Mouse (Mus musculus) hindbrain, embryonic 14.5 days (tissue): ENCODE data around the gene Gm26661. TPM values are rescaled to one million over a fixed set of nuclear protein-coding genes. Genes with fewer than 3 reads are reported as not detected.

Source experiments
- ATAC-seq: fragments of 200-750 bp; cut with Nextera tagmentation; 2 replicates; pipeline ENCODE4 v1.8.0; 2017; ENCODE audit warnings: moderate number of reproducible peaks, mild to moderate bottlenecking, moderate TSS enrichment, moderate library complexity; ENCODE audit not compliant: low FRiP score
- DNase-seq: peaks from one replicate; pipeline ENCODE4 v3.0.0-alpha.2; 2015; ENCODE audit warnings: low spot score
- H3K27ac ChIP-seq: fragments of 300-500 bp; sonication (generic); 2 replicates; pipeline ENCODE4 v1.5.1; 2014; ENCODE audit warnings: mild to moderate bottlenecking, moderate library complexity
- H3K27me3 ChIP-seq: fragments of 300-500 bp; sonication (generic); 2 replicates; pipeline ENCODE4 v1.6.1; 2014; ENCODE audit warnings: mild to moderate bottlenecking, low read length, mixed read lengths; ENCODE audit not compliant: control insufficient read depth, insufficient read depth
- H3K36me3 ChIP-seq: fragments of 300-500 bp; sonication (generic); replicated peaks from 2 replicates; pipeline ENCODE4 v1.6.1; 2014; ENCODE audit not compliant: control insufficient read depth, insufficient read depth
- H3K4me1 ChIP-seq: fragments of 300-500 bp; sonication (generic); replicated peaks from 2 replicates; pipeline ENCODE4 v1.6.1; 2014; ENCODE audit warnings: antibody characterized with exemption, low read length, mixed read lengths; ENCODE audit not compliant: control insufficient read depth, insufficient read depth
- H3K4me2 ChIP-seq: fragments of 300-500 bp; sonication (generic); replicated peaks from 2 replicates; pipeline ENCODE4 v1.6.1; 2014; ENCODE audit warnings: mild to moderate bottlenecking, moderate library complexity
- H3K4me3 ChIP-seq: fragments of 300-500 bp; sonication (generic); replicated peaks from 2 replicates; pipeline ENCODE4 v1.5.1; 2014; ENCODE audit warnings: mild to moderate bottlenecking, low read length
- H3K9ac ChIP-seq: fragments of 300-500 bp; sonication (generic); 2 replicates; pipeline ENCODE4 v1.6.1; 2014
- H3K9me3 ChIP-seq: fragments of 300-500 bp; sonication (generic); 2 replicates; pipeline ENCODE4 v1.6.1; 2016; ENCODE audit warnings: low read length; ENCODE audit not compliant: control insufficient read depth
- WGBS: fragments of 180-500 bp; shearing (Covaris S2); extraction: QIAGEN DNeasy Blood & Tissue Kit; methylation state at CpG from one replicate; pipeline ENCODE4 v1.1.7; 2014; 5-methylcytosine and 5-hydroxymethylcytosine counted together
- polyA plus RNA-seq: library from polyadenylated mRNA; unstranded; fragments of >200 nt; fragmentation: Nextera tagmentation; extraction: Ambion mirVana; gene quantifications from 2 replicates; pipeline ENCODE4 v1.2.1, GENCODE M21; 2014

Gene Gm26661
- polyA plus RNA-seq, 1 experiment from 2014 or later: not detected

- no peak overlapping the region for H3K9ac ChIP-seq
- WGBS: 82% methylated on average over 4 of the region's 4 CpGs
- H3K9me3 ChIP-seq: no peaks in the 10 kb centered on the region
- H3K36me3 ChIP-seq: no peaks in the 10 kb centered on the region
- H3K4me3 ChIP-seq: no peak overlapping the region
- no peaks in the 10 kb centered on the region for H3K4me1 ChIP-seq
- ATAC-seq (no peak), DNase-seq (no peak)
- H3K4me2 ChIP-seq: no peak overlapping the region
- no peak overlapping the region for H3K27ac ChIP-seq
- no peaks in the 10 kb centered on the region for H3K27me3 ChIP-seq
These were observed 42.1 kb downstream of the Gm26661 start for GRCm38 (mm10) chr14:7833458-7833857.

DNA sequence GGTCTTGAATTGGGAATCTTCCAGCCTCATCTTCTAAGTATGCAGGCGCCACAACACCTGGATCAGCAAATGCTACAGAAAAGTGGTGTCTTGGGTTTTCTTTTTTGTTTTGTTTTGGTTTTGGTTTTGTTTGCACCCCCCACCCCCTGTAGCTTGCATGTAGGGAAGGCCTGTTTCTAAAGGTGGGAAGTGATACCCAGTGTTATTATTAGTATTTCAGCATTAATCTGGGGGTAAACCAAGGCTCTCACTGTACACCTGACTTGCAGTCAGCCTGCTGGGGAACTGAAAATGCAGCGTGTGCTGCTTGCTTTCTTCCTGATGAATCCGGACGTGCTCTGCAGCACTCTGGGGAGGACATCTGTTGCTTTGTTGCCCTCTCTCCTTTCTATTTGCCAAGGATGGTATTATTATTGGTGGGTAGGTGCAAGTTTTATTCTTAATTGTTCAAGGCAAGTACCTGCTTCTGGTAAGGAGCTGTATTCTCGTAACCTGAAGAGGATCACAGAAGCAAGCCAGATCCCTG is 47.2 kb downstream of the Gm26661 start:
- H3K27ac ChIP-seq: no peak overlapping the region
- H3K36me3 ChIP-seq: no peaks in the 10 kb centered on the region
- no peak for ATAC-seq
- H3K4me1 ChIP-seq: no peaks in the 10 kb centered on the region; the same call in 1 of the 2 replicates
- H3K4me2 ChIP-seq: no peak overlapping the region
- no peak for DNase-seq
- H3K9ac ChIP-seq: no peak overlapping the region
- H3K4me3 ChIP-seq: no peak overlapping the region
- no peaks in the 10 kb centered on the region for H3K27me3 ChIP-seq
- H3K9me3 ChIP-seq: no peaks in the 10 kb centered on the region
- WGBS: 82% methylated on average over 5 of the region's 5 CpGs

DNA sequence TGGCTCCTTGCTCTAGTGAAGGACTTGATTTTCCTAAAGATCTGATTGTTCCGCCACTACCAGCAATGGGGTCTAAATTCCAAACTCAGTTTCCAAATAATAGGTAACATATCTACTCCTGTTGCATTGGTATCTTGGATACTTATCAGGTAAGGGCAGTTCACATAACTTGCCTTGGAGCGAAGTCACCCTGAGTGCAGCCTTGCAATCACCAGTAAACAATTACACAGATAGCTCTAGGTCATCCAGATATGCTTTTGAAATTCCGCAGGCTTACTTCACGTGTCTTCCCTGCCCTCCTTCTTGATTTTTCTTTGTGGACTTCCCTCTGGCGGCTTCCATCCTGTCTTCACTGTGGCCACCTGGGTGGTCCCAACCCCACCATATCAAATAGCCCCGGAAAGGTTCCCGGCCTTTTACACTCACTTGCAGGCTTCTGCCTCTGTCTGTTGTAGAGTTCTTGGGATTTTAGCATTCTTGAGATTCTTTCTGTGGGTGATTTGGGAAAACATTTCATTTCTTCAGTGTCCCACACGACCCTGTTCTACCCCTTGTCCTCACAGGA is 48.6 kb downstream of the Gm26661 start:
- no peak for ATAC-seq
- no peak overlapping the region for H3K9ac ChIP-seq

More for the DNA sequence above, 48.6 kb downstream of the Gm26661 start:
- WGBS: 65% methylated on average over 8 of the region's 8 CpGs
- Histone ChIP-seq H3K27me3 (no peaks in the 10 kb centered on the region), H3K4me2 (no peak overlapping the region), H3K36me3 (no peaks in the 10 kb centered on the region), H3K9me3 (no peaks in the 10 kb centered on the region), H3K4me1 (no peaks in the 10 kb centered on the region; the same call in 1 of the 2 replicates), H3K27ac (no peak overlapping the region), H3K4me3 (no peak overlapping the region)
- DNase-seq: no peak

Other genes starting within 250 kb of the Gm26661 start
- 6.8 and 7.8 TPM in 2 replicates for gene Gm3558, start 223.0 kb upstream of the Gm26661 start, polyA plus RNA-seq
- gene Gm10338, start 196.0 kb upstream of the Gm26661 start, polyA plus RNA-seq: not detected in 2 replicates
- gene Gm10128, start 147.6 kb upstream of the Gm26661 start, polyA plus RNA-seq: not detected in 2 replicates
- 7.4 and 9.0 TPM in 2 replicates for gene Flnb, start 26.4 kb downstream of the Gm26661 start, polyA plus RNA-seq
- 0.44 and 0.51 TPM in 2 replicates for gene Gm45521, start 165.7 kb downstream of the Gm26661 start, polyA plus RNA-seq
- gene Dnase1l3, start 203.0 kb downstream of the Gm26661 start, polyA plus RNA-seq: 0.09 TPM in 1 of 2 replicates, not detected in the other
- 35.7 and 37.0 TPM in 2 replicates for gene Abhd6, start 211.3 kb downstream of the Gm26661 start, polyA plus RNA-seq